Mouse (Mus musculus) olfactory bulb, adult 2 months (tissue): Measurements from ENCODE around the gene Hist1h2ad. TPM values are rescaled to one million over a fixed set of nuclear protein-coding genes. Genes with fewer than 3 reads are reported as not detected.
A peak's percentile ranks its signal among the peaks of the same experiment; 100 is the strongest.
"Not testable (repeated sequence)": the region's sequence is repeated elsewhere in the genome, so short reads cannot be mapped to it uniquely, and the experiment has no call there.

Source experiments
- H3K27ac ChIP-seq: fragments of 200-500 bp; 2 replicates; pipeline ENCODE4 v1.5.1; 2012; ENCODE audit warnings: low read depth, low read length; ENCODE audit not compliant: insufficient read depth
- H3K4me1 ChIP-seq: fragments of 200-500 bp; 2 replicates; pipeline ENCODE4 v1.6.1; 2012; ENCODE audit warnings: low read length; ENCODE audit not compliant: control insufficient read depth, insufficient read depth
- H3K4me3 ChIP-seq: fragments of 200-500 bp; 2 replicates; pipeline ENCODE4 v1.5.1; 2012; ENCODE audit warnings: mild to moderate bottlenecking, low read depth, low read length, moderate library complexity; ENCODE audit not compliant: insufficient read depth
- CTCF ChIP-seq: fragments of 200-500 bp; IDR thresholded peaks from 2 replicates; pipeline ENCODE4 v1.5.1; 2012; ENCODE audit warnings: low read depth, mild to moderate bottlenecking, low read length, moderate library complexity; ENCODE audit not compliant: insufficient read depth
- POLR2A ChIP-seq: fragments of 200-500 bp; IDR thresholded peaks from 2 replicates; pipeline ENCODE4 v1.6.1; 2012; ENCODE audit warnings: mild to moderate bottlenecking, low read depth, low read length, moderate library complexity; ENCODE audit not compliant: insufficient read depth
- WGBS: fragments of 180-500 bp; shearing (Covaris S2); methylation state at CpG from one replicate; pipeline ENCODE4 v1.1.7; 2018; 5-methylcytosine and 5-hydroxymethylcytosine counted together
- polyA plus RNA-seq: library from polyadenylated mRNA; stranded (reverse); fragments of >200 nt; gene quantifications from 2 replicates; pipeline ENCODE4 v1.2.4, GENCODE M21; 2012; ENCODE audit warnings: low replicate concordance; ENCODE audit not compliant: missing spikeins, insufficient read depth, insufficient read length

The Hist1h2ad gene
- polyA plus RNA-seq, 1 experiment: not detected

DNA sequence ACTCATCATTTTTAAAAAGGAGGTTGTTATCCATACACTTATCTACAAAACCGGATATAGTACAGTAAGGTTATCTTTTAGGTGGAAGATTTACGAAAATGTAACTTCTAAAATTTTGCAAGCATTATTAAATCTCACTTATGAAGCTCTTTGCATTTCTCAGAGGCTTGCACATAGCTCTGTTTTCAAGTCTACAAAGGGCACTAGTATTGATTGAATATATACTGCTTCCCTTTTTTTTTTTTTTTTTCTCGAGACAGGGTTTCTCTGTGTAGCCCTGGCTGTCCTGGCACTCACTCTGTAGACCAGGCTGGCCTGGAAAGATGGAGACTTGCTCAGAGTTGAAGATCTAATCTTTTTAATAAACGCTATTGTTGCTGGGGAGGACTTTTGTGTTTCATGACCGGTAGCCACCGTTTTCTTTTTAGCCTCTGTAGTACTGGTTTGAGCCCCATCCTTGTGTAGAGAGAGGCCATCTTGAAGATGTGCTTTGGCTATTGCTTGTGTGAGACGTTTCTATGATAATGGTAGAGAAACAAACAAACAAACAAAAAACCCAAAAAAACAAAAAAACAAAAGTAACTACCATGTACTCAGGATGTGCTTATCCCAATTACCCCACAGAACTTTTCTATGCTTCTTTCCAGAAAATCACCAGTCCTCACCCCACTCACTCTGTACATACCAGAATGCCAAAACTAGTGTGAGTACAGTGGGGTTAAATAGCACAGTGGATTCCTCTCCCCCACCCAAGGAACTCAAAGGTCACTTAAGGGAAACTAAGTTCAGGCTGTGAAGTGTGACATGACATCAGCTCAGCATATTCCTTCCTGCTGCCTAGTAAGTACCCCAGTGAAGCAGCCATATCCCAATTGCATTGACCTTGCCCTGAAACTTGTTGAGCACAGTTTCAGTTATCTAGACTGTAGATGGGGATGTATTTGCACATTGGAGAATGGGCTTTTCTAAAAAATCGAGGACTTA lies 22.0 kb upstream of the Hist1h2ad start:
- no peak overlapping the region for H3K27ac ChIP-seq

DNA sequence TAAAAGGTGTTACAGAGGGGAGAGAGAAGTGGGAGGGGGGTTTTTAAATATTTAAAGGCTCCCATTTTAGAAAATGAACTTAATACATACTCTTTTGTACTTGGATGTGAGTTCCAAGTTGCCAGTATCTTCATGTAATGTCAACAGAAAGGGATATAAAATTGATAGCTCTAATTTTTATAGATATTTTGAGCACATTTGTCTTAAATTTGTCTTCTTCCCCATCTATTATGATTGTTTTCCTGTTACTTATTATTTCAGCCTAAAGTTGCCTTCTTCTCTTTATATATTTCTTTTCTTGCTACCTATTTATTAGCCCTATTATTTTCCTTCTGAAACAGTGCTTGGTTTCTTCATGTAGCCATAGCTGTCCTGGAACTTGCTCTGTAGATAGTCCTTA lies 21.2 kb upstream of the Hist1h2ad start, which contains the start of gene Hist1h1d:
Hist1h1d (plus strand) TSS at position 301 of the 400 bp plus-strand sequence.
- Histone ChIP-seq H3K4me3 (no peak within 1 kb of the TSS), H3K4me1 (peaks cover 3% of the 10 kb centered on the region; the same call in 1 of the 2 replicates), H3K27ac (no peak within 1 kb of the TSS)
- TF ChIP-seq CTCF (no peak), POLR2A (no peak)

More for the DNA sequence above, 22.0 kb upstream of the Hist1h2ad start:
- Histone ChIP-seq H3K4me1 (peaks cover 3% of the 10 kb centered on the region; the same call in 1 of the 2 replicates), H3K4me3 (no peak overlapping the region)
- TF ChIP-seq POLR2A (no peak), CTCF (no peak)
- 36% methylated on average over 8 of the region's 8 CpGs for WGBS

DNA sequence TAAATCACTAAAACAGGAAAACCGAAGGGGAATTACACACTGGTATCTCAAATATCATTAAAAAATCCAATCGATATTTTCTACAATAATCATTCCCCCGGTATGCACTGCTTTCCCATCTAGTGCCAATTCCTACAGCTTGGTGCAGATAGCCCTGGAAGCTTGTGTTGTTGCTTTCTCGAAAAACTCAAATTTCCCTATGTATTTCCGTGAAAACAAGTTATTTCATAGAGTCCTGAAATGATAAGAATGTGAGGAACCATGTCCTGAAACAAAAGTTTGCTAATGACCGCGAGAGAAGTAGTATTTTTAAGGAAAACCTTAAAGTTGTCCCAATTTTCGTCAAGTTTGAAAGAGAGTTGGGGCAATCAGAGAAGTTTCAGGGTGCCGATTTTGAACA lies 19.8 kb upstream of the Hist1h2ad start:
- peaks cover 3% of the 10 kb centered on the region; the same call in 1 of the 2 replicates for H3K4me1 ChIP-seq
- H3K27ac ChIP-seq: no peak overlapping the region
- H3K4me3 ChIP-seq: no peak overlapping the region
- 14% methylated on average over 9 of the region's 9 CpGs for WGBS
- no peak for TF ChIP-seq POLR2A
- TF ChIP-seq CTCF: no peak

DNA sequence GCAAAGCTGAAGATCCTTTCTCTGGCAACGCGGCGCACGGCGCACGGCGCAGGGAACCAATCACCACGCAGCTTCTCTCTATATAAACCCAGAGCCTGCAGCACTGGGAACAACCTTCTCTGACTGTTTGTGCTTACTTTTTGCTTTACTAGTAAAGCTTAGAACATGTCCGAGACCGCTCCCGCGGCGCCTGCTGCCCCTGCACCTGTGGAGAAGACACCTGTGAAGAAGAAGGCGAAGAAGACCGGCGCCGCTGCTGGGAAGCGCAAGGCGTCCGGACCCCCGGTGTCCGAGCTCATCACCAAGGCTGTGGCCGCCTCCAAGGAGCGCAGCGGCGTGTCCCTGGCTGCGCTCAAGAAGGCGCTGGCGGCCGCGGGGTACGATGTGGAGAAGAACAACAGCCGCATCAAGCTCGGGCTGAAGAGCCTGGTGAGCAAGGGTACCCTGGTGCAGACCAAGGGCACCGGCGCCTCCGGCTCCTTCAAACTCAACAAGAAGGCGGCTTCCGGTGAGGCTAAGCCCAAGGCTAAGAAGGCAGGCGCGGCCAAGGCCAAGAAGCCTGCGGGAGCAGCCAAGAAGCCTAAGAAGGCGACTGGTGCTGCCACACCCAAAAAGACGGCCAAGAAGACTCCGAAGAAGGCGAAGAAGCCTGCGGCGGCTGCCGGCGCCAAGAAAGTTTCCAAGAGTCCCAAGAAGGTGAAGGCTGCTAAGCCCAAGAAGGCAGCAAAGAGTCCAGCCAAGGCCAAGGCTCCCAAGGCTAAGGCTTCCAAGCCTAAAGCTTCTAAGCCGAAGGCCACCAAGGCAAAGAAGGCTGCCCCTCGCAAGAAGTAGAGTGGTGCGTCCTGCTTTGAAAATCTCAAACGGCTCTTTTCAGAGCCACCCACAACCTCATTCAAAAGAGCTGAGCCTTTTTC lies 19.0 kb upstream of the Hist1h2ad start:
- under 1% methylated on average over 54 of the region's 54 CpGs for WGBS
- TF ChIP-seq POLR2A (peak; percentile 48; the same call in 1 of the 2 replicates), CTCF (no peak)
- peaks cover 3% of the 10 kb centered on the region; the same call in 1 of the 2 replicates for H3K4me1 ChIP-seq
- peak overlapping the region; percentile 71 for H3K27ac ChIP-seq
- H3K4me3 ChIP-seq: peak overlapping the region; percentile 60

DNA sequence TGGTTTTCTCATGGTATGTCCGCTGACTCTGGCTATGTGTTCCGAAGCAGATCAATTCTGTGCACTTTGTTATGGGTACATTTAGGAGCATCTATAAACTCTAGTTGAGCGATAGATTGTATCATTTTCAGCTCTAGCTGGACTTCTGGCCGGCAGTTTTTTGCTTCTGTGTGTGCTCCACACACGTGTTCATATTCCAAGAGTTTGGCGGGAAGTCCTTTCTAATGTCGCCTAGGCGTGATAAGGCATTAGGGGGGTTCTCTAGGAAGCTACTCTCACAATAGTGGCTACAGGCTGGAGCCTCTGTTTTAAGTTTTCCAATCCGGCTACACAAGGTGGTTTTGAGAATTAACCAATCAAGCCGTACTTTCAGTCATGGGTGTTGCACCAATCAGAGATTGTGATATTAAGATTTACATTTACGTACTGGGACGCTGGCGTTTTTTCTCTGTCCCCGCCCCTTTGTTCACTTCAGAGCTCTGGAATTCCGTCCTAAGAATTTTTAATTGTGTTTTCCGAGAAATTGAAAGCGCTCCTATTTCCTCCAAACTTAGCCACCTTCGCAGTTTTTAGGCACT lies 18.3 kb upstream of the Hist1h2ad start:
- Histone ChIP-seq H3K27ac (peak overlapping the region; percentile 85), H3K4me3 (peak overlapping the region; percentile 60), H3K4me1 (peaks cover 3% of the 10 kb centered on the region; the same call in 1 of the 2 replicates)
- TF ChIP-seq CTCF (no peak), POLR2A (no peak)
- under 1% methylated on average over 18 of the region's 18 CpGs for WGBS

DNA sequence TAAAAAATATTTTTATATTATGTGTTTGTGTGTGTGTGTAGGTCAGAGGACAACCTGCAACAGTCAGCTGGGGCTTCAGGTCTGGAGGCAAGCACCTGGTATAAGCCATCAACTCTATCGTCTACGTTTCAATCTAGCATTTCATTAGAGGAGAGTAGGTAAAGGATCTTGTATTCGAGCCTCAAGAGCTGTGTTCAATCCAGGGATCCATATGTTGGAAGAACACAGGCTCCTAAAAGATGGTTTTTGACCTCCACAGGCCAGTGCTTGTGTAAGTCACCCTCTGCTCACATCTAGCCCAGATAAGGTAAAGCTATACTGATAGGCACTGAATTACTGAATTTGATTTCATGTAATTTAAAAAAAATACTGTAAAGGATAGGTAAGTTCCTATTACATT lies 17.3 kb upstream of the Hist1h2ad start:
- Histone ChIP-seq H3K4me3 (no peak overlapping the region), H3K27ac (no peak overlapping the region), H3K4me1 (peaks cover 3% of the 10 kb centered on the region; the same call in 1 of the 2 replicates)
- 68% methylated on average over 3 of the region's 3 CpGs for WGBS
- TF ChIP-seq POLR2A: no peak

DNA sequence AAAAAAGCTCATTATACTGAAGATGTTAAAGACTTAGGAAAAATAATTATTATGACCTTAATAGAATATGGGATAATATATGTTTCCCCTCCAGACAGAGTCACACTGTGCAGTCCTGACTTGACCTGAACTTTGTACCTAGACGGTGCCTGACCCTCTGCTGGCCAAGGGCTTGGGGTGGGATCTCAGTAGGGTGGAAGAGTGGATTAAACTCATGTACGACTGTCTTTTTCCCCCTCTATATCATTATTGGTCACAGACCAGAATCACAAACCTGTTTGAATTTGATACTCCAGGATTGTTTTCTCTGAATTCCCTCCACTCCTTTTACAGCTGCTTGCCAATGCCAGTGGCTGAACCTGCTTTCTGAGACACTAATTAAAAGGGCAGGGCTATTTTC lies 13.5 kb upstream of the Hist1h2ad start:
- not testable (repeated sequence) for H3K4me1 ChIP-seq, H3K4me3 ChIP-seq, H3K27ac ChIP-seq
- 20% methylated on average over 2 of the region's 2 CpGs for WGBS

DNA sequence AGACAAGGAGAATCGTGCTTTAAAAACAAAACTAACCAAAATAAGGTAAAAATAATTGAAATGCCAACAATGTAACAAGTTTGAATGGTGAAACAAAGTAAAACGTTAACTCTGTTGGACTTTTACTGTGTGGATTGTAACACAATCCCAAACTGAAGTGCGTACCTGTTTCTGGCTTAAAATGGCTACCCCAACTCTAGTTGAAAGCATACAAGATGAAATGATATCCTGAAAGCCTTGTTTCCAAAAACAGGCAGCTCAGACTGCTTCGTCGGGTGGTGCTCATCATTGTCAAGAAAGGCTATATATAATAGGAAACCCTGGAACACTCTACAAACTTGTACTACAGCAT lies 12.7 kb upstream of the Hist1h2ad start:
- peak overlapping the region; percentile 89; the same call in 1 of the 2 replicates for H3K4me3 ChIP-seq
- not testable (repeated sequence) for H3K4me1 ChIP-seq, H3K27ac ChIP-seq
- WGBS: 0% methylated on average over 2 of the region's 5 CpGs
